Mouse (Mus musculus): ENCODE measurements around the gene Gdpd4. TPM values are rescaled to one million over a fixed set of nuclear protein-coding genes. Genes with fewer than 3 reads are reported as not detected.

The Gdpd4 gene
- polyA plus RNA-seq, 1 experiment from 2014 or later = not detected

DNA sequence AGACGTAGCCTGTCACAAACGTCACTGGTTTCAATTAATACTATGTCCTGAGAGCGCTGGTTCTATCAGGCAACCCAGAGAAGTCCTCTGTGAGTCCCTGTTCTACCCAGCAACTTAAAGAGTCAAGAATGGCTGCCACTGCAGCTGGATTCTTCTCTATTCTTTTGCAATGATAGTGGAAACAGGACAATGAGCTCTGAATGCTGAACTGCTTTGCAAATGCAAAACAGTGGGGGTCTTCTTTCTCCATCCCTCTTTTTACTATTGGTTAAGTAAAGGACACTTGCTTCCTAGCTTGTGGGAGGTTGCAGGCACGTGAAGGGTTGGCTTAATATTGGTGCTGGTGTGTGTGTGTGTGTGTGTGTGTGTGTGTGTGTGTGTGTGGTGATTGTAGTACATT, 52.7 kb downstream of the Gdpd4 start:
- 40% methylated on average over 4 of the region's 4 CpGs for WGBS
- no peak overlapping the region for H3K4me2 ChIP-seq (ENCODE audit: low read depth, low read length)
- no peaks in the 10 kb centered on the region for H3K36me3 ChIP-seq (ENCODE audit: control insufficient read depth, insufficient read depth, low read length)
- H3K27ac ChIP-seq (ENCODE audit: low read length) = no peak overlapping the region
- no peak for ATAC-seq (ENCODE audit: low read depth)
- H3K4me1 ChIP-seq (replicated peaks; ENCODE audit: control insufficient read depth, insufficient read depth, low read length) = no peaks in the 10 kb centered on the region
- no peak overlapping the region for H3K4me3 ChIP-seq (ENCODE audit: low read length)
- H3K9ac ChIP-seq (ENCODE audit: low read length) = no peak overlapping the region
- H3K27me3 ChIP-seq (ENCODE audit: control insufficient read depth, insufficient read depth, low read depth, low read length) = no peaks in the 10 kb centered on the region
- no peaks in the 10 kb centered on the region for H3K9me3 ChIP-seq (ENCODE audit: control insufficient read depth, low read length)

DNA sequence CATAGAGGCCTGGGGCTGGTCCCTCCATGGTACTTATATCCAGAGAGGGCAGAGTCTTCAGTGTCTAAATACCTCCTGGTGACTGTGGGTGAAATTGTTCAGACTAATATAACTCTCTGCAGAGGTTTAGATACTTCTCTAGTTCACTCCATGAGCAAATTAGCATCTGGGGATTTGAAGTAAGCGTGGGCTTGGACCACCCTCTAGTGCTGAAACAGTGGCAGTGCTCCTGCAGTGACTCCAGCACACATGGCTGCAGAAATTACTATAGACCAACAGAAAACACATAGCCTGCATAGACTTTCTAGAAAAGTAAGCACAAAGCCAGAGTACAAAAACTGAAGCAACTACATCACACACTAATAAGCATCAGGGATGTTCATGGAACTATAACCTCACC, 57.7 kb downstream of the Gdpd4 start:
- Histone ChIP-seq H3K4me2 (ENCODE audit: low read depth, low read length) (no peak overlapping the region), H3K4me1 (replicated peaks; ENCODE audit: control insufficient read depth, insufficient read depth, low read length) (no peaks in the 10 kb centered on the region), H3K27me3 (ENCODE audit: control insufficient read depth, insufficient read depth, low read depth, low read length) (no peaks in the 10 kb centered on the region), H3K9me3 (ENCODE audit: control insufficient read depth, low read length) (no peaks in the 10 kb centered on the region), H3K4me3 (ENCODE audit: low read length) (no peak overlapping the region), H3K27ac (ENCODE audit: low read length) (no peak overlapping the region), H3K36me3 (ENCODE audit: control insufficient read depth, insufficient read depth, low read length) (no peaks in the 10 kb centered on the region), H3K9ac (ENCODE audit: low read length) (no peak overlapping the region; the same call in 1 of the 2 replicates)
- ATAC-seq (ENCODE audit: low read depth) = peak; percentile 69; the same call in 1 of the 2 replicates
- 15% methylated on average over 1 of the region's 1 CpGs for WGBS

DNA sequence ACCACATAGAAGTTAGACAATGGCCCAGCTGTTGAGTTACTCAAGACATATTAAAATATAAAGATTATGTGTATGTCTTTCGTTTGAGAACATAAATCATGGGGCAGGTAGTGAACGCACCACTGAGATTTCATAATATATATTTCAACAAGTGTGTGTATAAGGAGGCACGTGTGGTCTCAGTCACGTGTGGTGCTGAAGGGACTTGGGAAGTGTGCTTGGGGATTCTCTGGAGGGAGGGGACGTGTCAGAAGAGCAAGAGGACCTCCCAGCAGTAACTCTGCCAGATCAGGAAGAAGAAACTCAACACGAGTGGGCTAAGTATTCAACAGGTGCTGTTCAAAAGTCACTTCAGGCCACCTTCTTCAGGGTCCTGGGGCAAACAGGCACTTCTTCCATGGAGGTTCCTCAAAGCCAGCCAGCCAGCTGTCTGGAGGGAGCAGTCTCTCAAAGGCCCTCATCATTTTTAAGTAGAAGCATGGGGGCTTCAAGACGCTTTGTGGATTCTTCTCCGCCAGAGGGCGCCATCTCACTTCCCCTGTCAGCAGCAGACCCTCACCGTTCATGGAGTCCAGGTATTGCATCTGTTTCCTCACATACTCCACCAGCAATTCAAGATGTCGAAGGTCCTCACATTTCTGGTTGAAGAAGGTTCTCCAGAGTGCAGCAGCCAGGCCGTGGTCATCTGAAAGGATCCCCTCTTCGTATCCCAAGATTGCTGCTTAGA, 64.5 kb downstream of the Gdpd4 start:
- H3K4me2 ChIP-seq (ENCODE audit: low read depth, low read length) = no peak overlapping the region
- 43% methylated on average over 13 of the region's 13 CpGs for WGBS
- no peak for ATAC-seq (ENCODE audit: low read depth)
- no peak overlapping the region for H3K4me3 ChIP-seq (ENCODE audit: low read length)
- no peaks in the 10 kb centered on the region for H3K36me3 ChIP-seq (ENCODE audit: control insufficient read depth, insufficient read depth, low read length)
- H3K9ac ChIP-seq (ENCODE audit: low read length) = no peak overlapping the region
- H3K27me3 ChIP-seq (ENCODE audit: control insufficient read depth, insufficient read depth, low read depth, low read length) = no peaks in the 10 kb centered on the region
- H3K4me1 ChIP-seq (replicated peaks; ENCODE audit: control insufficient read depth, insufficient read depth, low read length) = no peaks in the 10 kb centered on the region
- no peaks in the 10 kb centered on the region for H3K9me3 ChIP-seq (ENCODE audit: control insufficient read depth, low read length)
- H3K27ac ChIP-seq (ENCODE audit: low read length) = no peak overlapping the region

DNA sequence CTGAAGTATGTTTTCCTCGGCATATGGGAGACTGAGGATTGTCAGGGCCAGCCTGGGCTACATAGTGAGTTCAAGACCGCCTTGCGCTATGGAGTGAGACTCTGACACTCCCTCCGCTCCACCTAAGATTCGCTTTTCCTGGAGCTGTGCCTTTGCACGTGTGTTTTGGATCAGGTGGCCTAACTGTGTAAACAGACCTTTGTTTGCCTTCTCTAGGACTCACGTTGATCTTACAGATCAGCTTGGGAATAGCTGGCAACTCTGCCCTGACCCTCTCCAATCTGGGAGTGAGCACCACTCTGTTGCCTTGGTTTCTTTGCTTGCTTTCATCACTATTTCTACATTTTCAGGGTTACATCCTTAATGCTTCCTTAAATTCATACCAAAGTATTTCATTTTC, 82.9 kb downstream of the Gdpd4 start:
- Histone ChIP-seq H3K4me3 (ENCODE audit: low read length) (no peak overlapping the region), H3K9ac (ENCODE audit: low read length) (no peak overlapping the region), H3K36me3 (ENCODE audit: control insufficient read depth, insufficient read depth, low read length) (no peaks in the 10 kb centered on the region), H3K4me2 (ENCODE audit: low read depth, low read length) (no peak overlapping the region), H3K9me3 (ENCODE audit: control insufficient read depth, low read length) (no peaks in the 10 kb centered on the region), H3K27ac (ENCODE audit: low read length) (no peak overlapping the region), H3K4me1 (replicated peaks; ENCODE audit: control insufficient read depth, insufficient read depth, low read length) (no peaks in the 10 kb centered on the region), H3K27me3 (ENCODE audit: control insufficient read depth, insufficient read depth, low read depth, low read length) (no peaks in the 10 kb centered on the region)
- peak; percentile 85 for ATAC-seq (ENCODE audit: low read depth)
- 57% methylated on average over 7 of the region's 7 CpGs for WGBS

DNA sequence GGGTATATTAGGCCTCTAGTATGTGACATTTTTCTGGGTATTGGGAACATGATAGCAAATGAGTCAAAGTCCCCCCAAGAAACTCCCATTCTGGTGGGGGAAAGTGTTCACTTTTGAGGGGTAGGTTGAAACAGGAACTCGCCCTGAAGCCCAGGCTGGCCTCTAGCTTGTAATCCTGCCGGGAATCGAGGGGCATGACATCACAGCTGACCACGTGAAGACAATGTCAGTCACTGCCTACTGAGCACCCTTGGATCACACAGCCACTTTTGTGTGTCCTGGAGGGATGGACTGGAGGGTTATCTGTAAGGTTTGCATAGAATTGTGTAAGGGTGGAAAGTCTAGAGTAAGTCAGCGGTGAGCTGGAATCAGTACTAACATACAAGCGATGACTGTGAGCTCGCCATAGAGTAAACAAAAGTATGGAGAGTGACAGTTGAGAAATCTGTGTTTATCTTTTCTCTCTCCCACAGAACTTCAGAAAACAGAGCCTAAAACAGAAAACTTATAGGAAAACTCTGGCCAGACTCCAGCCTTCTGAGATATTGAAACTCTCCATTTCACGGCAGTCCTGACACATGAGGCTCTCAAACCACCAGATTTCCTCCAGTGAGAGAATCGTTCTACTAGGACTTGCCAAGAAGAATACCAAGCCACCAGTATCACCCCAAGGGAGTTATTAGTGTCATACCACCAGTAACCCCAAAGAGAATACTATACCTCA, 128.5 kb downstream of the Gdpd4 start:
- H3K9ac ChIP-seq (ENCODE audit: low read length) = no peak overlapping the region
- peaks cover 7% of the 10 kb centered on the region; the same call in 1 of the 2 replicates for H3K4me1 ChIP-seq (replicated peaks; ENCODE audit: control insufficient read depth, insufficient read depth, low read length)
- peak; percentile 77 for ATAC-seq (ENCODE audit: low read depth)
- H3K27me3 ChIP-seq (ENCODE audit: control insufficient read depth, insufficient read depth, low read depth, low read length) = no peaks in the 10 kb centered on the region
- H3K4me3 ChIP-seq (ENCODE audit: low read length) = no peak overlapping the region
- no peaks in the 10 kb centered on the region for H3K36me3 ChIP-seq (ENCODE audit: control insufficient read depth, insufficient read depth, low read length)
- H3K4me2 ChIP-seq (ENCODE audit: low read depth, low read length) = no peak overlapping the region
- 40% methylated on average over 9 of the region's 9 CpGs for WGBS
- peak overlapping the region; percentile 36; the same call in 1 of the 2 replicates for H3K27ac ChIP-seq (ENCODE audit: low read length)
- H3K9me3 ChIP-seq (ENCODE audit: control insufficient read depth, low read length) = no peaks in the 10 kb centered on the region

DNA sequence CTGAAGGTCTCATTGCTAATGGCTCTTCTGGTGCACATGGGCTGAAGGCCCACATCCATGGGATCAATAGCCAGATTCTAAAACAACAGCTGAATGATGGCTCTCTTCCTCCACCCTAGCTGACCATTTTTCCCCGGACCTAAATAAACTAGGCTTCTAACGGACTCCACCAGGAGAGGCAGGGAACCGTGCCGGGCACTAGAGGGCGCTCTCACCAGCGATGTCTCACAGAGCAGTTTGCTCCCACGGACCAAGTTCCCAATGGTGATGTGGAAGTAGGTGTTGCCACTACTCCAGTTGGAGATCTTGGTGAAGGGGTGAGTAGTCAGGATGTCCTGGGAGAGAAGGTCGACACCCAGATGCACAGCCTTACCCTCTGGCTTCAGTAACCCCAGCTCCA, 132.2 kb downstream of the Gdpd4 start:
- Histone ChIP-seq H3K4me2 (ENCODE audit: low read depth, low read length) (no peak overlapping the region), H3K27me3 (ENCODE audit: control insufficient read depth, insufficient read depth, low read depth, low read length) (no peaks in the 10 kb centered on the region), H3K4me1 (replicated peaks; ENCODE audit: control insufficient read depth, insufficient read depth, low read length) (peaks cover 7% of the 10 kb centered on the region; the same call in 1 of the 2 replicates), H3K36me3 (ENCODE audit: control insufficient read depth, insufficient read depth, low read length) (no peaks in the 10 kb centered on the region), H3K9me3 (ENCODE audit: control insufficient read depth, low read length) (no peaks in the 10 kb centered on the region), H3K27ac (ENCODE audit: low read length) (no peak overlapping the region), H3K4me3 (ENCODE audit: low read length) (no peak overlapping the region), H3K9ac (ENCODE audit: low read length) (no peak overlapping the region)
- no peak for ATAC-seq (ENCODE audit: low read depth)
- WGBS = 21% methylated on average over 8 of the region's 8 CpGs

DNA sequence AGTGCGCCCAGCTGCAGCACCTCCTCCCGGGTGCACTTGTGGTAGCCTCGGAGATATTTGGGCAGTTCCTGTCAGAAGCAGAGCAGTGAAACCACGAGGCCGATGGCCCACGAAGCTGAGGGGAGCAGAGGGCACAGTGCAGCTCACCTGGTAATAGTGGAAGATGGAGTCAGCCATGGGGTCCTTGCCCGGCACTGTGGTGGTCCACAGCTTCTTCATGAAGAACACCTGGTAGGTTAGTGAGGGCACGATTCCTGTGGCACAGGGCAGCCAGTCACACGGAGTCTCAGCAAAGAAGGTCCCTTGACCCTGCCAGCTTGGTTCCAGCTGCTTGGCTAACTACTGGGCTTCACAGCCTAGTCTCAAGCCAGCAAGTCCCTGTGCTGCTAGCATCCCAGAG, 134.7 kb downstream of the Gdpd4 start:
- Histone ChIP-seq H3K4me1 (replicated peaks; ENCODE audit: control insufficient read depth, insufficient read depth, low read length) (no peaks in the 10 kb centered on the region), H3K4me2 (ENCODE audit: low read depth, low read length) (no peak overlapping the region), H3K27ac (ENCODE audit: low read length) (no peak overlapping the region), H3K9ac (ENCODE audit: low read length) (no peak overlapping the region), H3K9me3 (ENCODE audit: control insufficient read depth, low read length) (no peaks in the 10 kb centered on the region), H3K4me3 (ENCODE audit: low read length) (no peak overlapping the region), H3K27me3 (ENCODE audit: control insufficient read depth, insufficient read depth, low read depth, low read length) (no peaks in the 10 kb centered on the region), H3K36me3 (ENCODE audit: control insufficient read depth, insufficient read depth, low read length) (no peaks in the 10 kb centered on the region)
- no peak for ATAC-seq (ENCODE audit: low read depth)
- 85% methylated on average over 9 of the region's 9 CpGs for WGBS

DNA sequence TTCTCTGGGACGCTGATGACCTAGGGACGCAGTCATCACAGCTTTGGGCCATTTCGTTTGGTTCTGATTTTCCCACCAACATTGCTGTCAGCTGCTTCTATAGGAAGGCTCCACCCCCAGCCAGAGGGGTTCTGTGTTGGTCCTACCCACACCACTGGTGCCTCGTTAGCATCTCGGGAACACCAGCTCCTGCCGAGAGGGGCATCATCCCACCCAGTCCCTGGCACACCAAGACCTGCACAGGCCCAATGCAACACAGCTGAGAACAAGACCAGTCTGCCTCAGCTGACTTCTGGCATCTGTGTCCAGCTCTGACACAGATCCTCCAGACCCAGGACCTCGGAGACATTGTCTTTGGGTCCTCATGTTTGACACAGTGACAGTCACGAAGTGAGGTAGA, 135.2 kb downstream of the Gdpd4 start:
- Histone ChIP-seq H3K4me2 (ENCODE audit: low read depth, low read length) (no peak overlapping the region), H3K9ac (ENCODE audit: low read length) (no peak overlapping the region), H3K27ac (ENCODE audit: low read length) (no peak overlapping the region), H3K36me3 (ENCODE audit: control insufficient read depth, insufficient read depth, low read length) (no peaks in the 10 kb centered on the region), H3K4me1 (replicated peaks; ENCODE audit: control insufficient read depth, insufficient read depth, low read length) (no peaks in the 10 kb centered on the region), H3K4me3 (ENCODE audit: low read length) (no peak overlapping the region), H3K27me3 (ENCODE audit: control insufficient read depth, insufficient read depth, low read depth, low read length) (no peaks in the 10 kb centered on the region), H3K9me3 (ENCODE audit: control insufficient read depth, low read length) (no peaks in the 10 kb centered on the region)
- ATAC-seq (ENCODE audit: low read depth) = no peak
- WGBS = 86% methylated on average over 8 of the region's 8 CpGs

DNA sequence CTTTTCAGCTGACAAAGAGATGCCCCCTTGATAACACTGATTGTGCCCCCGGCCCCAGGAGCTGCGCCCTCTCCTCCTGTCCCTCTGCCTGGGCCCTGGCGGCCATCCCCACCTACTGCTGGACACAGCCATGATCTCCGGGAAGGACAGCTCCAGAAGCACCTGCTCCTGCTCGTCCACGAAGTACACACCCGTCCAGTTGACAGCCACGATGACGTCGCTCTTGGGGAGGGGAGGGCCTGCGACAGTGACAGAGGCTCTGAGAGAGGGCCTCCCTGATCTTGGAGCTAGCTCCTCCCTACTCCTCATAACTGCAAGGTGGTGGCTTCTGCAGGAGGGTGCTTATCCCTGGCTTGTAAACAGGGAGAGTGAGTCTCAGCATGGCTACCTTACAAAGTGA, 146.5 kb downstream of the Gdpd4 start:
- H3K36me3 ChIP-seq (ENCODE audit: control insufficient read depth, insufficient read depth, low read length) = no peaks in the 10 kb centered on the region
- H3K9me3 ChIP-seq (ENCODE audit: control insufficient read depth, low read length) = no peaks in the 10 kb centered on the region
- ATAC-seq (ENCODE audit: low read depth) = no peak
- WGBS = 75% methylated on average over 11 of the region's 11 CpGs
- no peak overlapping the region for H3K4me2 ChIP-seq (ENCODE audit: low read depth, low read length)
- no peaks in the 10 kb centered on the region for H3K27me3 ChIP-seq (ENCODE audit: control insufficient read depth, insufficient read depth, low read depth, low read length)
- H3K27ac ChIP-seq (ENCODE audit: low read length) = no peak overlapping the region
- H3K9ac ChIP-seq (ENCODE audit: low read length) = no peak overlapping the region
- no peak overlapping the region for H3K4me3 ChIP-seq (ENCODE audit: low read length)
- no peaks in the 10 kb centered on the region for H3K4me1 ChIP-seq (replicated peaks; ENCODE audit: control insufficient read depth, insufficient read depth, low read length)
